Mouse (Mus musculus): ENCODE results near the gene Prr3. TPM values are rescaled to one million over a fixed set of nuclear protein-coding genes. Genes with fewer than 3 reads are reported as not detected.
"Not testable (repeated sequence)": the region's sequence is repeated elsewhere in the genome, so short reads cannot be mapped to it uniquely, and the experiment has no call there.

Gene Prr3
- total RNA-seq, 2 experiments from 2014 or later, result 1.7 to 3.4 TPM

- DNase-seq; intact Hi-C loops (cut with DNase I): not testable (repeated sequence)
These were observed 27.5 kb downstream of the Prr3 start for GRCm38 (mm10) chr17:35952559-35952958.

GRCm38 (mm10) chr17:35950946-35951345 lies 29.1 kb downstream of the Prr3 start:
- DNase-seq, result not testable (repeated sequence)

GRCm38 (mm10) chr17:35939941-35940340 lies 40.1 kb downstream of the Prr3 start:
- no peak for DNase-seq
- intact Hi-C loops (cut with DNase I), result loop anchor here (2.0 kb wide), 1 partner anchor 53 kb away; no protein-coding TSS in a partner anchor

More at GRCm38 (mm10) chr17:35950946-35951345, 29.1 kb downstream of the Prr3 start:
- intact Hi-C loops (cut with DNase I), result not testable (repeated sequence)

GRCm38 (mm10) chr17:35939108-35939507 lies 40.9 kb downstream of the Prr3 start:
- intact Hi-C loops (cut with DNase I), result loop anchor here (2.0 kb wide), 1 partner anchor 54 kb away; no protein-coding TSS in a partner anchor
- DNase-seq, result no peak

- DNase-seq, result no peak
- intact Hi-C loops (cut with DNase I), result loop anchor here (2.0 kb wide), 1 partner anchor 55 kb away; no protein-coding TSS in a partner anchor
These were observed 42.2 kb downstream of the Prr3 start for GRCm38 (mm10) chr17:35937700-35938348.

- intact Hi-C loops (cut with DNase I); DNase-seq: not testable (repeated sequence)
These were observed 44.3 kb downstream of the Prr3 start for GRCm38 (mm10) chr17:35935763-35936162.

- DNase-seq, result no peak
- intact Hi-C loops (cut with DNase I), result no loop called here
These were observed 47.4 kb downstream of the Prr3 start for GRCm38 (mm10) chr17:35932608-35933007.

GRCm38 (mm10) chr17:35930627-35931026 lies 49.4 kb downstream of the Prr3 start:
- DNase-seq, result no peak
- intact Hi-C loops (cut with DNase I), result no loop called here

GRCm38 (mm10) chr17:35929534-35929933 lies 50.5 kb downstream of the Prr3 start:
- no peak for DNase-seq
- intact Hi-C loops (cut with DNase I), result no loop called here

GRCm38 (mm10) chr17:35927471-35927870 lies 52.6 kb downstream of the Prr3 start:
- intact Hi-C loops (cut with DNase I), result no loop called here
- no peak for DNase-seq

GRCm38 (mm10) chr17:35923281-35923680 lies 56.8 kb downstream of the Prr3 start:
- no peak for DNase-seq
- intact Hi-C loops (cut with DNase I), result no loop called here

- DNase-seq, result no peak
- intact Hi-C loops (cut with DNase I), result no loop called here
These were observed 57.5 kb downstream of the Prr3 start for GRCm38 (mm10) chr17:35922566-35922965.

Small RNAs within 50 kb of the gene (microRNA-seq; reads per million reads assigned to microRNA genes)
- gene Mir877, result 15.6 to 22.2 reads per million in 2 experiments

Other genes starting within 250 kb of the Prr3 start
- 1 to 10 TPM; 5.3 to 5.4 TPM for gene Ier3, start 158.6 kb downstream of the Prr3 start, total RNA-seq (2021)
- gene Flot1, start 157.0 kb downstream of the Prr3 start, total RNA-seq (2021), result 10 to 100 TPM; 44.0 to 44.1 TPM
- gene Tubb5, start 141.9 kb downstream of the Prr3 start, total RNA-seq (2021), result 10 to 100 TPM; 34.7 to 38.6 TPM
- gene Mdc1, start 138.7 kb downstream of the Prr3 start, total RNA-seq (2021), result 1 to 10 TPM; 2.9 to 3.5 TPM
- gene Nrm, start 118.9 kb downstream of the Prr3 start, total RNA-seq (2021), result 1 to 10 TPM; 1.6 to 2.0 TPM
- 1 to 10 TPM; 5.1 to 5.2 TPM for gene Ppp1r18, start 114.6 kb downstream of the Prr3 start, total RNA-seq (2021)
- gene Dhx16, start 100.4 kb downstream of the Prr3 start, total RNA-seq (2021), result 10 to 100 TPM; 10.8 to 14.2 TPM
- gene 2310061I04Rik, start 82.8 kb downstream of the Prr3 start, total RNA-seq (2021), result 10 to 100 TPM; 59.6 to 63.8 TPM
- gene Atat1, start 70.2 kb downstream of the Prr3 start, total RNA-seq (2021), result 1 to 10 TPM; 3.0 to 3.2 TPM
- gene Mrps18b, start 63.8 kb downstream of the Prr3 start, total RNA-seq (2021), result 10 to 100 TPM; 53.8 to 55.4 TPM
- 10 to 100 TPM; 17.8 to 19.2 TPM for gene Ppp1r10, start 63.8 kb downstream of the Prr3 start, total RNA-seq (2021)
- 10 to 100 TPM; 64.3 to 70.2 TPM for gene Abcf1, start 10.5 kb downstream of the Prr3 start, total RNA-seq (2021)
- 10 to 100 TPM; 16.6 to 18.7 TPM for gene Gnl1, start 385 bp downstream of the Prr3 start, total RNA-seq (2021)
- gene H2-T24, start 40.3 kb upstream of the Prr3 start, total RNA-seq (2021), result 1 to 10 TPM in 1 of 2 experiments, under 1 TPM in 1; 0.84 to 2.1 TPM
- gene H2-T23, start 52.6 kb upstream of the Prr3 start, total RNA-seq (2021), result 1 to 10 TPM; 7.7 to 8.3 TPM
- gene H2-T22, start 62.5 kb upstream of the Prr3 start, total RNA-seq (2021), result 1 to 10 TPM; 7.1 to 8.0 TPM
- not detected for gene Gm6034, start 62.7 kb upstream of the Prr3 start, total RNA-seq (2021)
- gene Gm11127, start 78.1 kb upstream of the Prr3 start, total RNA-seq (2021), result 1 to 10 TPM; 1.5 to 2.1 TPM
- gene Gm19684, start 141.4 kb upstream of the Prr3 start, total RNA-seq (2021), result not detected
- gene Gm7030, start 149.2 kb upstream of the Prr3 start, total RNA-seq (2021), result not detected
- gene Gm8909, start 188.3 kb upstream of the Prr3 start, total RNA-seq (2021), result not detected
- under 1 TPM in 1 of 2 experiments, not detected in 1; 0.59 TPM for gene H2-T3, start 210.1 kb upstream of the Prr3 start, total RNA-seq (2021)